Mouse (Mus musculus) kidney, embryonic 16.5 days (tissue): ENCODE results near the gene Adcy5. TPM values are rescaled to one million over a fixed set of nuclear protein-coding genes. Genes with fewer than 3 reads are reported as not detected.

ENCODE experiments used
- ATAC-seq: fragments of 200-750 bp; cut with Nextera tagmentation; 2 replicates; pipeline ENCODE4 v1.8.0; 2017; ENCODE audit warnings: moderate TSS enrichment; ENCODE audit not compliant: low FRiP score, low TSS enrichment
- H3K27ac ChIP-seq: fragments of 300-500 bp; sonication (generic); 2 replicates; pipeline ENCODE4 v1.5.1; 2014; ENCODE audit warnings: low read length
- H3K27me3 ChIP-seq: fragments of 300-500 bp; sonication (generic); 2 replicates; pipeline ENCODE4 v1.6.1; 2014; ENCODE audit warnings: low read length, control low read depth, mixed read lengths; ENCODE audit not compliant: insufficient read depth
- H3K36me3 ChIP-seq: fragments of 300-500 bp; sonication (generic); 2 replicates; pipeline ENCODE4 v1.6.1; 2014; ENCODE audit warnings: low read length, control low read depth, mixed read lengths; ENCODE audit not compliant: insufficient read depth
- H3K4me1 ChIP-seq: fragments of 300-500 bp; sonication (generic); 2 replicates; pipeline ENCODE4 v1.6.1; 2014; ENCODE audit warnings: low read length, control low read depth, mixed read lengths; ENCODE audit not compliant: insufficient read depth
- H3K4me2 ChIP-seq: fragments of 300-500 bp; sonication (generic); replicated peaks from 2 replicates; pipeline ENCODE4 v1.6.1; 2014; ENCODE audit warnings: low read depth, low read length
- H3K4me3 ChIP-seq: fragments of 300-500 bp; sonication (generic); 2 replicates; pipeline ENCODE4 v1.5.1; 2014; ENCODE audit warnings: mild to moderate bottlenecking, low read length
- H3K9ac ChIP-seq: fragments of 300-500 bp; sonication (generic); replicated peaks from 2 replicates; pipeline ENCODE4 v1.6.1; 2014; ENCODE audit warnings: low read length
- H3K9me3 ChIP-seq: fragments of 300-500 bp; sonication (generic); 2 replicates; pipeline ENCODE4 v1.6.1; 2016; ENCODE audit warnings: low read length, control low read depth
- WGBS: fragments of 180-500 bp; shearing (Covaris S2); extraction: QIAGEN DNeasy Blood & Tissue Kit; methylation state at CpG from one replicate; pipeline ENCODE4 v1.1.7; 2014; 5-methylcytosine and 5-hydroxymethylcytosine counted together
- polyA plus RNA-seq: library from polyadenylated mRNA; unstranded; fragments of >200 nt; fragmentation: Nextera tagmentation; extraction: Ambion mirVana; gene quantifications from 2 replicates; pipeline ENCODE4 v1.2.1, GENCODE M21; 2015

The Adcy5 gene
- polyA plus RNA-seq, 1 experiment from 2014 or later, result 0.80 TPM

- Histone ChIP-seq H3K27me3 (no peaks in the 10 kb centered on the region), H3K27ac (no peak overlapping the region), H3K9ac (no peak overlapping the region), H3K4me3 (no peak overlapping the region), H3K4me2 (no peak overlapping the region), H3K36me3 (no peaks in the 10 kb centered on the region), H3K4me1 (no peaks in the 10 kb centered on the region), H3K9me3 (no peaks in the 10 kb centered on the region)
- no peak for ATAC-seq
- WGBS, result 70% methylated on average over 4 of the region's 4 CpGs
These were observed 85.5 kb downstream of the Adcy5 start for GRCm38 (mm10) chr16:35239966-35240730.

GRCm38 (mm10) chr16:35247364-35247763 lies 92.7 kb downstream of the Adcy5 start:
- H3K9ac ChIP-seq, result no peak overlapping the region
- H3K4me3 ChIP-seq, result no peak overlapping the region
- no peak overlapping the region for H3K27ac ChIP-seq
- ATAC-seq, result no peak
- no peak overlapping the region for H3K4me2 ChIP-seq
- no peaks in the 10 kb centered on the region for H3K4me1 ChIP-seq
- no peaks in the 10 kb centered on the region for H3K36me3 ChIP-seq
- H3K9me3 ChIP-seq, result no peaks in the 10 kb centered on the region
- 28% methylated on average over 3 of the region's 3 CpGs for WGBS
- no peaks in the 10 kb centered on the region for H3K27me3 ChIP-seq

- no peak overlapping the region for H3K4me3 ChIP-seq
- no peaks in the 10 kb centered on the region for H3K4me1 ChIP-seq
- ATAC-seq, result no peak
- no peaks in the 10 kb centered on the region for H3K27me3 ChIP-seq
- H3K4me2 ChIP-seq, result no peak overlapping the region
- no peaks in the 10 kb centered on the region for H3K9me3 ChIP-seq
- WGBS, result 56% methylated on average over 9 of the region's 9 CpGs
- H3K27ac ChIP-seq, result no peak overlapping the region
- H3K9ac ChIP-seq, result no peak overlapping the region
- no peaks in the 10 kb centered on the region for H3K36me3 ChIP-seq
These were observed 94.1 kb downstream of the Adcy5 start for GRCm38 (mm10) chr16:35248825-35249224.

GRCm38 (mm10) chr16:35249763-35250162 lies 95.1 kb downstream of the Adcy5 start:
- no peaks in the 10 kb centered on the region for H3K36me3 ChIP-seq
- H3K9ac ChIP-seq, result no peak overlapping the region
- no peaks in the 10 kb centered on the region for H3K27me3 ChIP-seq
- H3K4me1 ChIP-seq, result no peaks in the 10 kb centered on the region
- no peak overlapping the region for H3K27ac ChIP-seq
- 79% methylated on average over 6 of the region's 6 CpGs for WGBS
- no peak overlapping the region for H3K4me3 ChIP-seq
- no peak overlapping the region for H3K4me2 ChIP-seq
- H3K9me3 ChIP-seq, result no peaks in the 10 kb centered on the region
- ATAC-seq, result no peak

GRCm38 (mm10) chr16:35251690-35252089 lies 97.0 kb downstream of the Adcy5 start:
- WGBS, result 78% methylated on average over 6 of the region's 6 CpGs
- H3K9me3 ChIP-seq, result no peaks in the 10 kb centered on the region
- no peak for ATAC-seq

GRCm38 (mm10) chr16:35252967-35253366 lies 98.3 kb downstream of the Adcy5 start:
- Histone ChIP-seq H3K36me3 (no peaks in the 10 kb centered on the region), H3K9me3 (no peaks in the 10 kb centered on the region), H3K9ac (no peak overlapping the region), H3K4me1 (no peaks in the 10 kb centered on the region), H3K4me2 (no peak overlapping the region), H3K27ac (no peak overlapping the region), H3K27me3 (no peaks in the 10 kb centered on the region), H3K4me3 (no peak overlapping the region)
- ATAC-seq, result no peak
- 72% methylated on average over 6 of the region's 6 CpGs for WGBS

More at GRCm38 (mm10) chr16:35251690-35252089, 97.0 kb downstream of the Adcy5 start:
- H3K4me3 ChIP-seq, result no peak overlapping the region
- no peaks in the 10 kb centered on the region for H3K4me1 ChIP-seq
- no peaks in the 10 kb centered on the region for H3K36me3 ChIP-seq
- H3K27me3 ChIP-seq, result no peaks in the 10 kb centered on the region
- H3K9ac ChIP-seq, result no peak overlapping the region
- H3K4me2 ChIP-seq, result no peak overlapping the region
- no peak overlapping the region for H3K27ac ChIP-seq

GRCm38 (mm10) chr16:35255981-35256380 lies 101.3 kb downstream of the Adcy5 start:
- H3K36me3 ChIP-seq, result no peaks in the 10 kb centered on the region
- H3K4me1 ChIP-seq, result no peaks in the 10 kb centered on the region
- 44% methylated on average over 11 of the region's 11 CpGs for WGBS
- H3K4me2 ChIP-seq, result no peak overlapping the region
- no peak overlapping the region for H3K9ac ChIP-seq
- peak; percentile 17; the same call in 1 of the 2 replicates for ATAC-seq
- H3K27ac ChIP-seq, result no peak overlapping the region
- H3K4me3 ChIP-seq, result no peak overlapping the region
- H3K9me3 ChIP-seq, result no peaks in the 10 kb centered on the region
- no peaks in the 10 kb centered on the region for H3K27me3 ChIP-seq

- Histone ChIP-seq H3K27me3 (0 out of 2 replicates have a peak, but pooled peaks cover 2% of the 10 kb centered on the region), H3K4me3 (no peak overlapping the region), H3K9me3 (no peaks in the 10 kb centered on the region), H3K36me3 (no peaks in the 10 kb centered on the region), H3K9ac (no peak overlapping the region), H3K27ac (no peak overlapping the region), H3K4me2 (no peak overlapping the region), H3K4me1 (no peaks in the 10 kb centered on the region)
- 40% methylated on average over 10 of the region's 10 CpGs for WGBS
- ATAC-seq, result peak; percentile 15; the same call in 1 of the 2 replicates
These were observed 115.8 kb downstream of the Adcy5 start for GRCm38 (mm10) chr16:35270353-35270934.

- Histone ChIP-seq H3K27me3 (0 out of 2 replicates have a peak, but pooled peaks cover 2% of the 10 kb centered on the region), H3K36me3 (no peaks in the 10 kb centered on the region), H3K4me3 (no peak overlapping the region), H3K9ac (no peak overlapping the region), H3K9me3 (no peaks in the 10 kb centered on the region), H3K27ac (no peak overlapping the region), H3K4me2 (no peak overlapping the region), H3K4me1 (no peaks in the 10 kb centered on the region)
- ATAC-seq, result no peak
- 79% methylated on average over 6 of the region's 6 CpGs for WGBS
These were observed 116.3 kb downstream of the Adcy5 start for GRCm38 (mm10) chr16:35270945-35271344.

- no peaks in the 10 kb centered on the region for H3K4me1 ChIP-seq
- no peaks in the 10 kb centered on the region for H3K9me3 ChIP-seq
- no peak overlapping the region for H3K27ac ChIP-seq
- no peak overlapping the region for H3K4me3 ChIP-seq
- no peak overlapping the region for H3K9ac ChIP-seq
- no peaks in the 10 kb centered on the region for H3K36me3 ChIP-seq
- WGBS, result 52% methylated on average over 4 of the region's 4 CpGs
- no peak overlapping the region for H3K4me2 ChIP-seq
- 0 out of 2 replicates have a peak, but pooled peaks cover 2% of the 10 kb centered on the region for H3K27me3 ChIP-seq
- ATAC-seq, result no peak
These were observed 116.9 kb downstream of the Adcy5 start for GRCm38 (mm10) chr16:35271572-35271971.
